Mouse (Mus musculus): ENCODE measurements around the gene Gm28539. TPM values are rescaled to one million over a fixed set of nuclear protein-coding genes. Genes with fewer than 3 reads are reported as not detected.

Gm28539 gene
- total and polyA plus RNA-seq, 3 experiments, result 2.9 to 13.9 TPM; not detected in 1

DNA sequence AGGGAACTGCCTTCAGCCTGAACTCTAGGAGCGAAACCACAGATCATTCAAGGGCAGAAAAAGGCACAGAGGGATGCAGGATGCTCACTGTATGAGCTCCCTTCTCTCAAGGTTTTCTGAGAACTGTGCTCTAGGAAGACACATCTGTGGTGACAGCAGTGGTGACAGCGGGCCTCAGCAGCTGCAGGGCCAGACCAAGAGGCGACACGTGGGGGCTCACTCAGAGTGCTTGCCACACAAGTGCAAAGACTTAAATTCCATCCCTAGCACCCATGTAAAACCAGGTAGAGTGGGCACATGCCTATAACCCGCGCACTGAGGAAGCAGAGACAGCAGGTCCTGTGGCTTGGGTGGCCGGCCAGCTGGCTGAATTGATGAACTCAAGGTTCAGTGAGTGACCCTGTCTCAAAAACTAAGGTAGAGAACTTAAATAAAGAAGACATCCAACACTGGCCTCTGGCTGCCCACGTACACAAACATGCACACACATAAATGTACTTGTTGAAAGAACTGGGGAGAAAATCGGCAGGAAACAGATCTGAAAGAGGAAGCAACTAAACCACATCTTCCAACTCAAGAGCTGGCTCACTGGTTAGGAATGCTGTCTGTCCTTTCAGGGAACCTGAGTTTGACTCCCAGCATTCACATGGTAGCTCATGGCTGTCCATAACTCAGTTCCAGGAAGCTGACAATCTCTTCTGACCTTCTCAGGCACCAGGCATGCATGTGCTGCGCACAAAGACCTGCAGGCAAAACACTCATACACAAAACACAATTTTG is 47.6 kb upstream of the Gm28539 start:
- no peaks in the 10 kb centered on the region for H3K79me2 ChIP-seq (ENCODE audit: control insufficient read depth, insufficient read depth, low read length, poor library complexity)
- peaks cover 6 to 10% of the 10 kb centered on the region in 2 experiments; a peak in 3 of 4 replicates for H3K36me3 ChIP-seq (ENCODE audit: control insufficient read depth in 1 of 2, insufficient read depth in 2 of 2, low read length in 2 of 2)
- no peaks in the 10 kb centered on the region for H3K9me3 ChIP-seq (replicated peaks; ENCODE audit: insufficient read depth, low read length)
- no peak overlapping the region for H3K27ac ChIP-seq (ENCODE audit: control insufficient read depth, low read depth, low read length)
- H3K27me3 ChIP-seq (ENCODE audit: control insufficient read depth in 1 of 2, insufficient read depth in 2 of 2, low read length in 2 of 2), result no peaks in the 10 kb centered on the region
- H3K4me3 ChIP-seq (ENCODE audit: control insufficient read depth in 1 of 2, insufficient read depth in 1 of 2, low read depth in 2 of 2, low read length in 2 of 2), result no peak overlapping the region
- TF ChIP-seq ELF1 (IDR thresholded peaks at IDR 0.05; ENCODE audit: low read depth, low read length) (no peak), HCFC1 (IDR thresholded peaks at IDR 0.05; ENCODE audit: low read depth, low read length) (no peak), RCOR1 (IDR thresholded peaks at IDR 0.05; ENCODE audit: low read depth, low read length) (0 out of 2 replicates have a peak, but pooled peaks have one; percentile 26), TAL1 (IDR thresholded peaks at IDR 0.05; ENCODE audit: low read length) (0 out of 2 replicates have a peak, but pooled peaks have one; percentile 5), EP300 (IDR thresholded peaks at IDR 0.05; ENCODE audit: low read depth in 1 of 2, low read length in 2 of 2) (peak; percentile 30 to 48; a peak in 1 of 4 replicates), BHLHE40 (IDR thresholded peaks at IDR 0.05; ENCODE audit: borderline replicate concordance, low read depth, low read length) (no peak), NRF1 (IDR thresholded peaks at IDR 0.05; ENCODE audit: insufficient read depth, low read depth, low read length, poor library complexity, severe bottlenecking) (no peak), TBP (IDR thresholded peaks at IDR 0.05; ENCODE audit: low read depth, low read length) (no peak), NELFE (IDR thresholded peaks at IDR 0.05; ENCODE audit: low read depth, low read length) (no peak)
- H3K9ac ChIP-seq (ENCODE audit: control insufficient read depth, low read depth, low read length, poor library complexity, severe bottlenecking), result no peak overlapping the region
- H3K4me1 ChIP-seq (ENCODE audit: control insufficient read depth in 1 of 2, insufficient read depth in 2 of 2, low read length in 2 of 2), result peaks cover 0 to 9% of the 10 kb centered on the region in 2 experiments; a peak in 2 of 4 replicates
- peak; percentile 54 for DNase-seq (ENCODE audit: low read depth, low spot score)

DNA sequence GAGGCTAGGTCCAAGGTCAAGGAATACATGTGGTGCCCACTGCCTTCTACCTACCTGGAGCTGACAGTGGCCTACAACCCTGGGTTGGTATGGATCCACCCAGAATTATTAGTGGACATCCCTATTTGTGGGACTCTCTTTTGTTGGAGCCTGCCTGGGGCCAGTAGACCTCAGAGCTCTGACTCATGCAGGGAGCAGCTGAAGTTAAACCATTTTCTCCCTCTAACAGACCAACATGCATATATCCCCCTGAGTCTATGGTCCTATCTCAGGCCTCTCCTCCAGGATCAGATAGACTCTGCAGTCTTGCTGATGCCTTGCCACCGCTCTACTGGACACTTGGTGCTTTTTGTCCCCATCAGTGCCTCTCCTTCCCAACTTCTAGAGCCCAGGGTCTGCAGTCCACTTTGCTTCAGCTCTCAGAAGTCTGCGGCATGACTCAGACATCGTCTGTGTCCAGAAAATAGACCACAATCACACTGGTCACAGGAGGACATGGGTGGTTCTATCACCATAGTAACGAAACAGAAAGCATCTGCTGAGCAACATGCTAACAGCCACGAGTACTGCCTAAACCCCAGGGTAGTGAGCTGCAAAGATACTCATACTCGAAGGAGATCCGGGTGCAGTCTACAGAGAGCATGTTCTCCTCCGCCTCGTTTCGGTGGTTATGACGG is 41.0 kb upstream of the Gm28539 start:
- no peak overlapping the region for H3K4me3 ChIP-seq (ENCODE audit: control insufficient read depth in 1 of 2, insufficient read depth in 1 of 2, low read depth in 2 of 2, low read length in 2 of 2)
- H3K27me3 ChIP-seq (ENCODE audit: control insufficient read depth in 1 of 2, insufficient read depth in 2 of 2, low read length in 2 of 2), result no peaks in the 10 kb centered on the region
- H3K79me2 ChIP-seq (ENCODE audit: control insufficient read depth, insufficient read depth, low read length, poor library complexity), result no peaks in the 10 kb centered on the region
- H3K36me3 ChIP-seq (ENCODE audit: control insufficient read depth in 1 of 2, insufficient read depth in 2 of 2, low read length in 2 of 2), result peaks cover 0 to 11% of the 10 kb centered on the region in 2 experiments; a peak in 2 of 4 replicates
- no peak for DNase-seq (ENCODE audit: low read depth, low spot score)
- no peaks in the 10 kb centered on the region for H3K4me1 ChIP-seq (ENCODE audit: control insufficient read depth in 1 of 2, insufficient read depth in 2 of 2, low read length in 2 of 2)
- H3K27ac ChIP-seq (ENCODE audit: control insufficient read depth, low read depth, low read length), result no peak overlapping the region
- H3K9ac ChIP-seq (ENCODE audit: control insufficient read depth, low read depth, low read length, poor library complexity, severe bottlenecking), result no peak overlapping the region
- TF ChIP-seq ZC3H11A (IDR thresholded peaks at IDR 0.05; ENCODE audit: low read depth, low read length) (no peak), MXI1 (IDR thresholded peaks at IDR 0.05; ENCODE audit: low read depth, low read length) (no peak), RAD21 (IDR thresholded peaks at IDR 0.05; ENCODE audit: low read depth, low read length) (no peak), MAFK (IDR thresholded peaks at IDR 0.05; ENCODE audit: borderline replicate concordance, low read depth, low read length) (no peak)
- H3K9me3 ChIP-seq (replicated peaks; ENCODE audit: insufficient read depth, low read length), result no peaks in the 10 kb centered on the region
